Mouse (Mus musculus) layer of hippocampus, postnatal 14 days (tissue): ENCODE data around the gene Fam172a. TPM values are rescaled to one million over a fixed set of nuclear protein-coding genes. Genes with fewer than 3 reads are reported as not detected.
A peak's percentile ranks its signal among the peaks of the same experiment; 100 is the strongest.
"Not testable (repeated sequence)": the region's sequence is repeated elsewhere in the genome, so short reads cannot be mapped to it uniquely, and the experiment has no call there.

Experiments
- DNase-seq, 2 experiments: peaks; one replicate each; pipeline ENCODE4 v3.0.0; 2021 to 2022; ENCODE audit warnings: low spot score in 2 of 2, mixed read lengths in 1 of 2
- long read RNA-seq, 2 experiments: library from polyadenylated mRNA; stranded (forward); transcript quantifications; one replicate each; pipeline ENCODE4 v2.0.0; 2021
- total RNA-seq, 2 experiments: library from RNA; stranded (reverse); gene quantifications; 2 replicates each; pipeline ENCODE4 v1.2.3; 2021

Gene Fam172a
- 10 to 100 TPM; 39.0 to 40.7 TPM for total RNA-seq
- long read RNA-seq, experiment 1, transcript Fam172a-202 (9 exons, 2,242 nt) = minor isoform, 7 of 40 reads
- long read RNA-seq, experiment 1, transcript Fam172a-201 (10 exons, 3,892 nt) = major isoform, 10 of 40 reads
- long read RNA-seq, experiment 1, partial matches to known transcripts = 1 of 40 reads
- long read RNA-seq, experiment 1, other reads (novel, unspliced or antisense) = 21 of 40 reads
- long read RNA-seq, experiment 2, transcript Fam172a-201 (10 exons, 3,892 nt) = major isoform, 14 of 55 reads
- long read RNA-seq, experiment 2, partial matches to known transcripts = 23 of 55 reads
- long read RNA-seq, experiment 2, other reads (novel, unspliced or antisense) = 10 of 55 reads

DNA sequence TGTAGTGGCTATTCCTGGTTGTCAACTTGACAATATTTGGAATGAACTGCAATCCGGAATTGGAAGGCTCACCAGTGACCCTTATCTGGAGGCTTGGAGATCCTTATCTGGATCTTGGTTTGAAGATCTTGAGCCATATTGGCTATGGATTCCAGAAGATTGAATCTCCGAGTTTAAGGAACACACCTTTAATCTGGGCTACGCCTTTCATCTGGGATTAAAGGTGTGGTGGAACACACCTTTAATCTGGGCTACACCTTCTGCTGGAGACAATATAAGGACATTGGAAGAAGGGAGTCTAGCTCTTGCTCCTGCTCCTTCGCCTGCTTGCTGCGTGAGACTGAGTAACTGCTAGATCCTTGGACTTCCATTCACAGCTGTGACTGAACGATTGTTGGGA is at the start of gene Fam172a:
Gene Fam172a, plus strand, starts transcription at position 301 of the 400 bp plus-strand sequence.
- not testable (repeated sequence) for DNase-seq

DNA sequence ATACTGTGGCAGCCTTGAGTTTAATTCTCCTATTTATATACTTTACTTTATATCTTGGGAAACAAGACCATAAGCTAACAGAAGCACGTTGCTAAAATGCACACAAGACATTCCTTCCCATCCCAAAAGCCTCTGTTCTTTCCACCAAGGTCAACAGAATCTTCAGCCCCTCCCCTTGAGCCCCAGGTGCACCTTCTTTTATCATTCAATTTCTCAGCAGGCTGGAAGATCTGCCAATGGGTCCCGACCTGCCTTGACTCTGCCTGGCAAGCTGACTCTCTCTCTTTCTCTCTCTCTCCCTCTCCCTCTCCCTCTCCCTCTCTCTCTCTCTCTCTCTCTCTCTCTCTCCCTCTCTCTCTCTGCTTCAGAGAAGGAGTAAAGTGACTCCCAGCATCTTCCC is 13.2 kb upstream of the Fam172a start:
- no peak for DNase-seq

DNA sequence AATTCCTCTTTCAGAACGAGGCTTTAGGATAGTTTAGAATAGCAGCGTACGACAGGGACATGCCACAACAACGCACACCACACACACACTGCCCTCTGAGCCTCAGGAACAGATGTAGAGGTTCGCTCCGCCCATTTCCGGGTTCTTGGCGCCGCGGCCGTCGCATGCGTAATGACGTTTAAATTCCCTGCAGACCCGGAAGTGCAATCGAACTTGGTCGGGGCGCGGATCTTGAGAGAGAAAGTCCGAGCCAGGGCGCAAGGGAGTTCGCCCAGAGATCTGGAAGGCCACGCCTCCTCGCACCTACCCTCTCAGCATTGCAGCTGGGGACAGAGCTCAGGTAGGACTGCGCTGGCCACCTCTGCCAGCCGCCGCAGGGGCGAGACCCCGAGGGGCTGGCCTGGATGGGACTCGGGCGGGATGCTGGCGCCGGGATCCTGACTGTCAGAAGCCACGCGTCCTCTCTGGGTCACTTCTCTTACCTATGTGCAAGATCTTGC is 6.7 kb downstream of the Fam172a start:
- DNase-seq = peak; percentile 85 to 92

DNA sequence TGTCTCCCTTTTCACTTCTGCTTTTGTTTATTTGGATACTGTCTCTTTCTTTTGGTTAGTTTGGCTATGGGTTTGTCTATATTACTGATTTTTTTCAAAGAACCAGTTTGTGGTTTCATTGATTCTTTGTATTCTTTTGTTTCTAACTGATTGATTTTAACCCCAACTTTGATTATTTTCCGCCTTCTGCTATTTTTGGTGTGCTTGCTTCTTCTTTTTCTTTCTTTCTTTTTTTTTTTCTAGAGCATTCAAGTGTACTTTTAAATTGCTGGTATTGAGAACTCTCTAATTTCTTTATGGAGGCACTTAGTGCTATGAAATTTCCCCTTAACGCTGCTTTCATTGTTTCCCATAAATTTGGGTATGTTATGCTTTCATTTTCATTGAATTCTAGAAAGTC is 15.7 kb downstream of the Fam172a start:
- DNase-seq = no peak

DNA sequence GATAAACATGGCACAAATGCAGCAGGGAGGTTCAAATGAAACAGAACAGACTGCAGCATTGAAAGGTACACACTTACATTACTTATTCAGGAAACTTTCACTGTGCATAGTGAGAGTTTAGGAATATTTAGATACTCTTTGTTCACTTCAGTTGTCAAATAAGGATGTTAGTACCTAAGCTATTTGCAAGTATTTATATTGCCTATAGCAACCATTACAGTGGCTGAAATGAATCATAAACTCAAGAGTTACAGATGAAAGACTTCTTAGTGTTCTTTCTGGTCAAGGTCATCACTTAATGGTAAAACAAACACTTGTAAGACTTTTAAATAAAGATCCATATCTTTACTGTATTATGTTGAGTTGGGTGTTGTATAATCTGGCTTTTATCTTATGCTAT is 41.0 kb downstream of the Fam172a start:
- no peak for DNase-seq

DNA sequence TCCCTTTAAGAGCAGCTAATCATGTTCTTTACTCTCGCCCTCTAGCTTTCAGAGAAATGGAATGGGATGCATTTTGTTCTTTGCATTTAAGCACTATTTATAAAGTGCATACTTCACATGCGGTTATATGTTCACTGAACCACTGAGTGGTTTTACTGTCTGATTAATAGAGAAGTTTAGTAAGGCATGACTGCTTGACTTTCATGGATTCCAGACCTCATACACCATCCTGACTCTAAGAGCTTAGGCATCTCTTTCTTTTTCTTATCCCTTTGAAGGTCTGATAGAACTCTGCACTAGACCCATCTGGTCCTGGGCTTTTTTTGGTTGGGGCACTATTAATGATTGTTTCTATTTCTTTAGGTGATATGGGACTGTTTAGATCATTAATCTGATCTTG is 75.8 kb downstream of the Fam172a start:
- no peak for DNase-seq

DNA sequence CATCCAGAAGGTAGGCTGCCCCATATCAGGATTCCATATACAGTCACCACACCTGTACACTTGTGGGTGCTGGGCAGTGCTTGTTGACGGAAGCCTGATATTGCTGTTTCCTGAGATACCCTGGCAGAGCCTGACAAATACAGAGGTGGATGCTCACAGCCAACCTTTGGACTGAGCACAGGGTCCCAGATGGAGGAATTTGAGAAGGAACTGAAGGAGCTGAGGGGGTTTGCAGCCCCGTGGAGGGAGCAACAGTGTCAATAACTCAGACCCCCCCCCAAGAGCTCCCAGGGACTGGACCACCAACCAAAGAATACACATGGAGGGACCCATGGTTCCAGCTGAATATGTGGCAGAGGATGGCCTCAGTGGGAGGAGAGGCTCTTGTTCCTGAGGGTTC is 105.5 kb downstream of the Fam172a start:
- not testable (repeated sequence) for DNase-seq

DNA sequence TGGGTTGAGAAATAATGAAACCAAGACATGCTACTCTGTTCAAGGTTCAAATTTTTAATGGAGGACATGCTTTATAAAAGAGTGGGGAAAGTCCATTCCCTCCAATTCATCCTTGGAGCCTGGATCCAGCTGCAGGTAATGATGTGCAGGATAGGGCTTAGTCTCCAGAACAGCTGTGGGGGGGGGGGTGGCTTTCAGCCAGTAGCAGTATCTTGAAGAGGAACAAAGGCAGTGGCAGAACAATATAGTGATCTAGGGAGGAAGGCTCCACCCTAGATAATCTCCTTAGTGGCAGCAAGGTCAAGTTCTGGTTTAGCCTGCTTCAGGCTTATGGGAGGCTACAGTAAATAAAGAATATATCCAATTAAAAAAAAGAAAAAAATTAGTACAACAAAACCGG is 108.6 kb downstream of the Fam172a start:
- DNase-seq = no peak

DNA sequence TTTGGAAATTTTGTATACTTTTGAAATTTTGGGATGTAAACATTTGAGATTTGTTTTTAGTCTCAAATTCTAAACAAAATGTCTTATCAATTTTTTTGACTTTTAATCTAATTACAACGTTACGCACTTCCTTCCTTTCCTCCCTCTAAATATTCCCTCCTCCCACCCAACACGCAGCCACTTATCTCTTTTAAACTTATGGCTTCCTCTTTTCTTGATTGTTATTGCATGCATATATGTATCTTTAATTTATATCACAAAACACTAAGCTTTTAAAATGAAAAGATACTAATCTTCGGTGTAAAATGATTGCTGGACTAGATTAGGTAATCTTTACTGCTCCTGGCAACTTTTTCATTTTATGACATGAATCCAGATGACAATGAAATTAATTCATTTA is 124.3 kb downstream of the Fam172a start:
- no peak for DNase-seq

DNA sequence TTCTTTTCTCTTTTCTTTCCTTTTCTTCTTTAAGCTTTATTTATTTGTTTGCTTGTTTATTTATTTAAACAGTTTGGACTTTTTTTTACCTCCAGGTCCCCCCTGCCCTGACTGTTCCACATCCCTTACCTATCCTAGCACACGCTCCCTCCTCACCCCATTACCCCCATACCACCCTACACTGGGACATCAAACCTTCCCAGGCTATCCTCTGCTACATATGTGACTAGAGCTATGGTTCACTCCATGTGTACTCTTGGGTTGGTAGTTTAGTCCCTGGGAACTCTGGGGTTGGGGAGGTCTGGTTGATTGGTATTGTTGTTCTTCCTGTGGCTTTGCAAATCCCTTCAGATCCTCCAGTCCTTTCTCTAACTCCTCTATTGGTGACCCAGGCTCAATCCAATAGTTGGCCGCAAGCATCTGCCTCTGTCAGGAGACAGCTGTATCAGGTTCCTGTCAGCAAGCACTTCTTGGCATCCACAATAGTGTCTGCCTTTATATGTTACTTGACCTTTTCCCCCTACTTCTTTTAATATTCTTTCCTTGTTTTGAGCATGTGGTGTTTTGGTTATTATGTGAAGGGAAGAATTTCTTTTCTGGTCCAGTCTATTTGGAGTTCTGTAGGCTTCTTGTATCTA is 141.3 kb downstream of the Fam172a start:
- no peak for DNase-seq

DNA sequence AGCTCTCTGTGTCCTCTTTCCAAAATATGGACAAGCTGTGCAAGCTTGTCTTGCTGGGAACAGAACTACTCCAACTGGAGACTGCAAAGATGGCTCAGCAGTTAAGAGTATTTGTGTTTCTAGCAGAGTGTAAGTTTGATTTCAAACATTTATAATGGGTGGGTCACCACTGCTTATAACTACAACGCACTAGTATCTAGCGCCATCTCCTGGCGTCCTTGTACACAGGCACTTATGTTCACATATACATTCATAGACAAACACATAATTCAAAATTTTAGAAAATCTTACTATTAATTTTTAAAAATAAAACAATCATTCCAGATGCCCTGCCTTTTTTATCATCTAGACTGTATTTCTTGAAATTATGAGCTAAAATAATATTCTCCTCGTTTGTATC is 147.0 kb downstream of the Fam172a start:
- DNase-seq = no peak

DNA sequence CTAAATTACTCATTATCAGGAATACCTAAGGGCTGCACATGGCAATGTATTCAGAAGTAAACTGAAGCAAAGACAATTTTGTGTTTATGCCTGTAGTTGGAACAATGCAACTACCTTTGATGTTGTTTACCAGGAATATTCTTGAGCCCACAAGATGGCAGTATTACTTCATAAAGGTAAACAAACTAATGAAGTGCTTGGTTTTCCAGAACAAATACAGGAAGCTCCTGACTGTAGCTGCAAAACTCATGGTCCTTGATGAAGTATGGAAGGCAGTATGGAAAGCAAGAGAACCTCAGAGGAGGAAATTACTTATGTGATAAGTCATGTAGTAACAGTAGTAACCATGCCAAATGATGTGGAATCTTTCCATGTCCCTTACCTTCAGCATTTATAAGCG is 163.0 kb downstream of the Fam172a start:
- peak in 1 of 2 experiments; percentile 36 for DNase-seq

DNA sequence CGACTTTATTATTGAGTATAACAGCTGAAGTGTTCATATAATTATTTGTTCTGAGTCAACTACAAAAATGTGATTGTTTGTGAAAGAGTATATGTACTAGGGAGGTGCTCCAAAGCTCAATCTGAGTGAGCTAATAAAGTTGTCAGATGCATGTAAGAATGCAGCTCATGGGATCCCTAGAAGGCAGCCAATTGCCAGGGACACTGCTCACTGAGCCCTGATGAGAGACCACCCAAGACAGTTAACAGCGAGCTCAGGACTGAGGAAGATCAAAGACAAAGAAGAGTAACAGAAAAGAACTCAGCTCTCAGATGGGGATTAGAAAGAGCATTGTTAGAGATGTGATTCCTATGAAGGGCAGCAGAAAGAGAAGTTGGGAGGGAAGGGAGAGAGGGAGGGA is 166.5 kb downstream of the Fam172a start:
- DNase-seq = no peak

DNA sequence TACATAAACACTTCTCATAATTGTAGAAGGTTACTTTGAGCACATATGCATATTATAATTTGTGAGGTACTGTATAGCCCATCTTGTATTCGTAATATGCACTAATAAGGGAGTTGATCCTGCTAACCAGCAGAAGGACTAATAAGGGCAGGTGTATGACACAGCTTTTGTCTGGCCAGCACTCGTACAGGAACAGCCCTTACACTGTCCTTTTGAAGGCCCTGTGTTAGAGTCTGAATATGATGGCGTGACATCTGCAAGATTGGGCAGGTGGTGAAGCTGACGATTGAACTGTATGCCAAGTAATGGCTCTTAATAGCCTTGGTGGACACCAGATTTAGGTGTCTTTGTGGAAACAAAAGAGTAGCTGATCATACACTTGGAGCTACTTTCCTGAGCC is 176.3 kb downstream of the Fam172a start:
- DNase-seq = no peak

DNA sequence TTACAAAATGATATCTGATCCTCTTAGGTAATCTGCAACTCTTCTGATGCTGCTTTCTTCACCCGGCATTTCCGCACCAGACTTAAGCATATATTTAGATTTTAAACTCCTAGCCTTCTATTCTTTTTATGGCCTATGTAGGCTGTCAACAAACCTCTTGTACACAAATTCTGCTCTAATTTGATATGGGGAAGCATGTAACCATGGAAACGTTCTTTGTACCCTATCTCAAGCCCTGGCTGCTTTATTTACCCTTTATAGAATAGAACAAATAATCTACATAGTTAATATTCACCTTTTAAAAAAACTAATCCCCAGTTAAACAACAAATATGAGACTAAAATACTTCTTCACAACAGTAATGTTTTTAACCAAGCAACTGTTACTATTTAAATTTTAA is 176.7 kb downstream of the Fam172a start:
- no peak for DNase-seq

DNA sequence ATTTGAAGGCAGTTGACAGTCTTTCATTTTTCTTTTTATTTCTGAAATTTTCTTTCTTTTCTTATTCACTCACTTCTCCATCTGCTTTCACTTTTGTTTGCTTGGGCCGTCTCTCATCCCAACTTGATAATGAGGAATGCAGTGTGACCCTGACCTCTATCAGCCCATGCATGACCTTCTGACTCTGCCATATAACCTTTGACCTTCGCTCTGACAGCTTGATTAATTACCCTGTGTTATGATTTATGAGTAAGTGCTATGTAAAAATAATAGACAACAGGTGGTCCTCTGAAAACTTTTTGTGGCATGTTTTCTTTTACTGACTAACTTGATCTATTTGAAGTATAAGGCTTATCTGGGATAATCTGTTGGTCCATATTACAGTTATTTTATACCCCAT is 195.8 kb downstream of the Fam172a start:
- no peak for DNase-seq

DNA sequence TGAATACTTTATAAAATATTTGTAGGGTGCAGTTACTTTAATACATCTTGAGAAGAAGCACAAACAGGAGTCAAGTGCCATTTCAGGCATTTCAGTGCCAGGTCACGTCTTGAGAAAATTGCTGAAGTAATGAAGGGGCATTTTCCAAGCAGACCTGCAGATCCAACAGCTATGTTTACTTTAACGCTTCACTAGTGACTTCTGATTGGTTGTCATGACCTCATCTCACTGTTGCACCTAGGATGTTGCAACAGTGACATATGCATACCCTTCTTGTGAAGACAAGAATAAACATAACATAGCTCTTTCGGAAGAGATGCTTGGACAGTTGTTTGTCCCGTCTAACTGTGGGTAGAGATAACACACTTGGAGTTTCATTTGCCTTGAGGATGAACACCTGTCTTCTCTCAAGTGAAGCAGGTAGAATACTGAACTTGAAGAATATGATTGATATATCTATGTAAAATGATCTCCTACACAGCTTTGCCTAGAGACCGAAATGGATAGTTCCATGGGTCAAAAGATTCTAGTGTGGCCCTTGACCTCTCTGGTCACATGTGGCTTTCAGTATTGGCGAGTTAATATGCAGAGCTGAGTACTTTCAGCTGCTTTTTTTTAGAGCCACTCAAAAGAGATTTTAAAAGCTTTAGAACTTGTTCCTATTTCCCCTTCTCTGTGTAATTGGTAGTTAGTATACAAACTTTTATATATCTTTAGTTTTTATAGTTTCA is 196.4 kb downstream of the Fam172a start:
- no peak for DNase-seq

DNA sequence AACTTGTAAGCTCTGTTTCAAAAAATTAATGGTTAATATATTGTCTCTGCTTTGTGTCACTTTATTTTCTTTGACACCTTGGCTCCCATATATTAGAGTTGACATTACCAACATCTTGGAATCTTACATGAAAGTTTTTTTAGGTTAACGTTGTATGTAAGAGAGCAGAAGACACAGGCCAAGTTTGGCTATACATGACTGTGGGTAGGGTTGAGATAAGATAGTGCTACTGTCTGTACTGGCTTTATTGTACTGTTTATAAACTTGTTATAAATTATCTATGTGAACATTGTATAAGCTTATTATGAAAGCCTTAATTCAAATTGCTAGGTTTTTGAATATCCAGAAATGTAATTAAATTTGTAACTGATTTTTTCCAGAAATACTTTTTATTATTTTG is 197.9 kb downstream of the Fam172a start:
- no peak for DNase-seq

DNA sequence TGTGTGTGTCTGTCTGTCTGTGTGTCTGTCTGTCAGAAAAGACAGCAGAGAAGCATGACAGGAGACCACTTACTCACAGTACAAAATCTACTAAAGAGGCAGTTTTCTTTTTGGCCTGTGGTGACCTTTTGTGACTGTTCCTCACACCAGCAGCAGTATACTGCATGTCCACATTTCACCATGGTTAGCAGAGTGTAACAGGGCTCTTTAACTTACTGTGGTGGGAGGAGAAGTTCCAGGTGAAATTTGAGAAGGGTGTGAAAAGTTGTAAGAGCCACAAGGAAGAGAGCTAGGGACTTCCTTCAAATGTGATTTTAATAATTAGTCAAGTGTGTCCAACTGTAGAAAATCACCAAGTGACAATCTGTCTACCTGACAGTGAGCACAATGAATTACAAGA is 199.0 kb downstream of the Fam172a start:
- no peak for DNase-seq

DNA sequence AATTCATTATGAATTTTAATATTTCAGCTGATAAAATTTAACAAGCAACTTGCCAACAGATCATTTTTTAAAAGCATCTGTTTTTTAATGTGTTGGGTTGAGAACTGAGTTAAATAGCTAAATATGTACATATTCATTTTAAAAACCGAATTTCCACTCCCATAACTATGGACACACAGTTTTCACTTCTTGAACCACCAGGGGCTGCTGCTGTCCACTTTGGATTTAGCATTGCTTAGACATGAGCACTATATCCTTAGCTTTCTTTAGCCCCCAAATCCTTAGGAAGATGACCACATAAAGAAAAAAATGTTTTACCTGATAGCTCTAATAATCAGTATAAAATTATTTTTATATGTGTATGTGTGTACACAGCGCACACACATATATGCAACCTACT is 207.4 kb downstream of the Fam172a start:
- no peak for DNase-seq

DNA sequence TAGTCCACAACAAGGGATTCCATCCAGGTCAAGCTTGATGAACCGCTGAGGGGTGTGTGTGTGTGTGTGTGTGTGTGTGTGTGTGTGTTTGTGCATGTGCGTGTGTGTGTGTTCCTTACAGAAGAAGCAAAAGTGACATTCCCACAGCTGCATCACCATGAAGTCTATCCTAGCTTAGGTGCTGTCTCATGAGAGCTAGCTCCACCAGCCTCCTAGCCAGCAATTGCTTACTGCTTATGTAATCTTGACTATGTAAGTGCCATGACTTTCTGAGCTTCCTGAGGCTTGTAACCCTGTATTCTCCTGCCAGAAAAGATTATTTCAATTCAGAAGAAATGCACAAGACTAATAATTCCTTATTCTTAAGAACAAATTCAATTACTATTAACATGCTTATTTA is 221.0 kb downstream of the Fam172a start:
- DNase-seq = no peak

DNA sequence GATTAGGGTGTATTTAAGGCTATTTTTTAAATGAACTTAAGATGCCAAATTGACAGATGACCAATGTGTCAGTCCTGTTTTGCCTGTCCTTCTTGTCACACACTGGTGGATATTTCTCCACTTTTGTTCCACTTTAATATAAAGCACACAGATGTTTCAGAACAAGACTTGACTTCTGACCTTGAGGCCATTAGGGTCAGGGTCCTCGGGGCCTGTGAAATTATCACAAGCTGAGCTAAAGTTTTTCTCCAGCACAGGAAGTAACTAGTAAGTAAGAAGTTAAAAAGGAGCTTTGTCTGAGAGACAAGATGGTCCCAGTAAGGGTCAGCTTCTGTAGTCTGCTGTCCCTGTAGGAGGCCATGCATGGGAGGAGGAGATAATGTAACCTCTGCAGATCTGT is 255.8 kb downstream of the Fam172a start:
- no peak for DNase-seq
